Mouse (Mus musculus) heart, postnatal 10 days (tissue): ENCODE results near the gene Gm49486. TPM values are rescaled to one million over a fixed set of nuclear protein-coding genes. Genes with fewer than 3 reads are reported as not detected.
A peak's percentile ranks its signal among the peaks of the same experiment; 100 is the strongest.

ENCODE experiments used
- DNase-seq, 2 experiments: peaks; one replicate each; pipeline ENCODE4 v3.0.0; 2021
- intact Hi-C: fragments of 180-260 bp; cut with DNase I; formaldehyde crosslinking; loops from one replicate; pipeline ENCODE4 v1.15.1; 2025
- total RNA-seq, 2 experiments: library from RNA; stranded (reverse); gene quantifications; 2 replicates each; pipeline ENCODE4 v1.2.3; 2021

Gm49486 gene
- total RNA-seq, 2 experiments from 2014 or later = 1.0 to 1.1 TPM

GRCm38 (mm10) chr15:79303725-79304124, 74.5 kb downstream of the Gm49486 start:
- peak; percentile 26 to 30 for DNase-seq
- intact Hi-C loops = no loop called here

- intact Hi-C loops = no loop called here
- DNase-seq = no peak
Observed at GRCm38 (mm10) chr15:79304832-79305231, 75.6 kb downstream of the Gm49486 start.

GRCm38 (mm10) chr15:79306043-79306637, 76.9 kb downstream of the Gm49486 start:
- intact Hi-C loops = no loop called here
- DNase-seq = peak in 1 of 2 experiments; percentile 25

Other genes with a start within 250 kb of the Gm49486 start
- 100 to 1,000 TPM; 208 to 227 TPM for gene H1f0, start 200.9 kb upstream of the Gm49486 start, total RNA-seq
- not detected for gene Galr3, start 187.5 kb upstream of the Gm49486 start, total RNA-seq
- gene Ankrd54, start 166.5 kb upstream of the Gm49486 start, total RNA-seq = 10 to 100 TPM in 1 of 2 experiments, 1 to 10 TPM in 1; 9.1 to 10.7 TPM
- 10 to 100 TPM; 94.5 to 95.7 TPM for gene Eif3l, start 154.2 kb upstream of the Gm49486 start, total RNA-seq
- gene Micall1, start 120.5 kb upstream of the Gm49486 start, total RNA-seq = 10 to 100 TPM; 80.2 to 82.8 TPM
- 100 to 1,000 TPM; 118 to 130 TPM for gene Polr2f, start 88.4 kb upstream of the Gm49486 start, total RNA-seq
- gene 1700088E04Rik, start 88.1 kb upstream of the Gm49486 start, total RNA-seq = 1 to 10 TPM; 1.8 to 2.3 TPM
- gene Sox10, start 64.2 kb upstream of the Gm49486 start, total RNA-seq = 1 to 10 TPM; 1.6 to 2.4 TPM
- 10 to 100 TPM; 25.1 to 25.8 TPM for gene Pick1, start 218 bp upstream of the Gm49486 start, total RNA-seq
- under 1 TPM; 0.15 to 0.24 TPM for gene Slc16a8, start 25.4 kb downstream of the Gm49486 start, total RNA-seq
- gene Baiap2l2, start 56.1 kb downstream of the Gm49486 start, total RNA-seq = under 1 TPM in 1 of 2 experiments, not detected in 1; 0.62 TPM
- gene Pla2g6, start 99.0 kb downstream of the Gm49486 start, total RNA-seq = 10 to 100 TPM in 1 of 2 experiments, 1 to 10 TPM in 1; 9.1 to 11.1 TPM
- gene Maff, start 117.2 kb downstream of the Gm49486 start, total RNA-seq = 1 to 10 TPM; 4.8 to 6.0 TPM
- gene Tmem184b, start 174.2 kb downstream of the Gm49486 start, total RNA-seq = 10 to 100 TPM; 59.2 to 67.8 TPM
- 10 to 100 TPM; 79.6 to 81.4 TPM for gene Csnk1e, start 226.2 kb downstream of the Gm49486 start, total RNA-seq